Mouse (Mus musculus) adrenal gland, postnatal 0 days (tissue): ENCODE data around the gene A930002H24Rik. TPM values are rescaled to one million over a fixed set of nuclear protein-coding genes. Genes with fewer than 3 reads are reported as not detected.

ENCODE experiments used
- polyA plus RNA-seq: library from polyadenylated mRNA; unstranded; fragments of >200 nt; fragmentation: Nextera tagmentation; extraction: Ambion mirVana; gene quantifications from 2 replicates; pipeline ENCODE4 v1.2.1, GENCODE M21; 2015

A930002H24Rik gene
- polyA plus RNA-seq = 2.9 and 5.3 TPM in 2 replicates

DNA sequence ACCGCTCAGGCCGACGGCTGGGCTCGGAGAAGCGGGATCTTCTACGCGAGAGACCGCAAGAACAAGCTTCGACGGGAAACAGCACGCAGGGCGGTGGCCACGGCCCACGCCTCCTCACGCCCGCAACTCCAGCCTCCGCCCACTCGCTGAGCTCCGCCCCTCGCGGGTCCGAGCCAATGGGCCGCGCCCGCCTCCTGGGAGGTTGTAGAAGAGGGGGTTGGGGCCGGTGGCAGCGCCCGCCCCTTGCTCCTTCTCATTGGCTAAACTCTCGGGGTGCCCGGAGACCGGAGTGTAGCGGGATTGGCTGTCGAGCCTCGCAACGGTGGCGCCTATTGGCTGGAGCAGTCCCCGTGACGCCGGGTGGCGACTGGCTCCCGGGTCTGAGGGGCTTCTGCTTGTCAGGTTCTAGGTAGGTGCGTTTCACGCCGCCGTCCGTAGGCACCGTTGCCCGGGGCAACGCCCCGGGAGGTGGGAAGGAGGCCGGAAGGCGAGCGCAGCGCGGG, at the start of gene A930002H24Rik:
TSS of gene A930002H24Rik (minus strand) at position 145 of the 503 bp plus-strand sequence.

DNA sequence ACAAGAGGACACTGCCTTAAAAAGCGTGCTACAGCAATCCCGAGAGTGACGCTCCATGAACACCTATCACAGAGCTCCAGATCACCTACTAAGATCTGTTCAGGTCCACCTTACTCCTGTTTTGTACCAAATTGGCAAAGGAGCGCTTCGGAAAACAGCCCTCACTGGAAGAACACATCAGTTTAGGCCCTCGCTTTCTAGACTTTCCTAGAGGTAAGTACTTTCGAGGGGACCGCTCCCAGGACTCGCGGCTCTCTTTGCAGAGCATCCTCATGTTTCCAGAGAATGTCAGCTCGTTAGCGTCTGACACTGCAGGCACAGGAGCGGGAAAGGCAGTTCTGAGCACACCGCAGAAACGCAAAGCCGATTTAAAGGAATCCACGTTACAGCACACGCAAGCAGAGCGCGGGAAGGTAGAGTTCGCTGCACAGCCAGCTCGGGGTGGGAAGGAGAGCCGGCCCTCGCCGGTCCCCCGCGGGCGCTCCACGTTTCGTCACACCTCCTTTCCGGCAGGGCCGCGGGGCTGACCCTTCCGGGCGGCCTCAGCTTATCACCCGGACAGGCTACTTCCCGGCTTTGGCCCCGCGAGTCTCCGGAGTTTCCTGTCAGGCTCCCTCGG, 470 bp downstream of the A930002H24Rik start, which contains the start of gene Fer:
TSS of gene Fer (plus strand) at position 51 of the 619 bp plus-strand sequence.

Other genes with a start within 250 kb of the A930002H24Rik start
- 16.0 and 18.5 TPM in 2 replicates for gene Fer, start 729 bp downstream of the A930002H24Rik start, polyA plus RNA-seq